Mouse (Mus musculus) spleen, adult 18-20 months (tissue): Measurements from ENCODE around the gene Hs6st2.

Experiments used
- DNase-seq, 2 experiments: peaks; one replicate each; pipeline ENCODE4 v3.0.0; 2022; ENCODE audit warnings: mixed read lengths in 2 of 2

The Hs6st2 gene

GRCm38 (mm10) chrX:51681756-51682155 is at the start of gene Hs6st2:
TSS of gene Hs6st2 (minus strand) at chrX:51681856.
- DNase-seq = no peak

GRCm38 (mm10) chrX:51714086-51714745 is 32.6 kb upstream of the Hs6st2 start:
- no peak for DNase-seq

- no peak for DNase-seq
Measured at GRCm38 (mm10) chrX:51712996-51713395, 31.3 kb upstream of the Hs6st2 start.

GRCm38 (mm10) chrX:51702823-51703222 is 21.2 kb upstream of the Hs6st2 start:
- no peak for DNase-seq

- no peak for DNase-seq
Measured at GRCm38 (mm10) chrX:51699079-51699478, 17.4 kb upstream of the Hs6st2 start.

- DNase-seq = no peak
Measured at GRCm38 (mm10) chrX:51686048-51686949, 4.6 kb upstream of the Hs6st2 start.

GRCm38 (mm10) chrX:51684336-51685056 is 2.8 kb upstream of the Hs6st2 start:
- DNase-seq = no peak

- DNase-seq = peak in 1 of 2 experiments; percentile 1
Measured at GRCm38 (mm10) chrX:51681170-51681667, 437 bp downstream of the Hs6st2 start.

GRCm38 (mm10) chrX:51680428-51681169 is 1.1 kb downstream of the Hs6st2 start:
- no peak for DNase-seq

GRCm38 (mm10) chrX:51679601-51680427 is 1.8 kb downstream of the Hs6st2 start:
- no peak for DNase-seq

- DNase-seq = no peak
Measured at GRCm38 (mm10) chrX:51658236-51658635, 23.4 kb downstream of the Hs6st2 start.

- no peak for DNase-seq
Measured at GRCm38 (mm10) chrX:51642661-51643257, 38.9 kb downstream of the Hs6st2 start.

- no peak for DNase-seq
Measured at GRCm38 (mm10) chrX:51635756-51636155, 45.9 kb downstream of the Hs6st2 start.

GRCm38 (mm10) chrX:51631376-51631775 is 50.3 kb downstream of the Hs6st2 start:
- no peak for DNase-seq

GRCm38 (mm10) chrX:51614384-51615004 is 67.2 kb downstream of the Hs6st2 start:
- DNase-seq = no peak

- DNase-seq = no peak
Measured at GRCm38 (mm10) chrX:51610743-51611142, 70.9 kb downstream of the Hs6st2 start.

- no peak for DNase-seq
Measured at GRCm38 (mm10) chrX:51606231-51606863, 75.3 kb downstream of the Hs6st2 start.

GRCm38 (mm10) chrX:51592751-51593150 is 88.9 kb downstream of the Hs6st2 start:
- no peak for DNase-seq

GRCm38 (mm10) chrX:51590448-51591010 is 91.1 kb downstream of the Hs6st2 start:
- no peak for DNase-seq

- no peak for DNase-seq
Measured at GRCm38 (mm10) chrX:51585444-51585843, 96.2 kb downstream of the Hs6st2 start.
